Mouse (Mus musculus) neural tube, embryonic 11.5 days (tissue): ENCODE data around the gene Ugt3a1. TPM values are rescaled to one million over a fixed set of nuclear protein-coding genes. Genes with fewer than 3 reads are reported as not detected.

ENCODE experiments used
- polyA plus RNA-seq: library from polyadenylated mRNA; unstranded; fragments of >200 nt; fragmentation: Nextera tagmentation; extraction: Ambion mirVana; gene quantifications from 2 replicates; pipeline ENCODE4 v1.2.1, GENCODE M21; 2014

Ugt3a1 gene
- polyA plus RNA-seq, 1 experiment from 2014 or later: not detected

Other genes starting within 250 kb of the Ugt3a1 start
- gene Nadk2, start 205.6 kb upstream of the Ugt3a1 start, polyA plus RNA-seq: 34.8 and 34.9 TPM in 2 replicates
- gene Lmbrd2, start 136.3 kb upstream of the Ugt3a1 start, polyA plus RNA-seq: 3.9 and 4.7 TPM in 2 replicates
- gene Skp2, start 121.5 kb upstream of the Ugt3a1 start, polyA plus RNA-seq: 105 and 113 TPM in 2 replicates
- gene Ugt3a2, start 58.7 kb downstream of the Ugt3a1 start, polyA plus RNA-seq: not detected in 2 replicates
- 0.61 and 0.92 TPM in 2 replicates for gene Capsl, start 159.1 kb downstream of the Ugt3a1 start, polyA plus RNA-seq